In genomic region chr1:133800512-133800911, GRCm38 (mm10) we compare ENCODE assay signal across 8 mouse cellular contexts. TPM values are rescaled to one million over a fixed set of nuclear protein-coding genes. Genes with fewer than 3 reads are reported as not detected.
DNase-seq lines count a peak whose midpoint lies in the region; ATAC-seq lines count a peak whose summit lies in the region.

No protein-coding gene starts in this region.

- H3K9me3 ChIP-seq in kidney, embryonic 16.5 days (ENCODE audit: low read length) = no peaks in the 10 kb centered on the region
- no peaks in the 10 kb centered on the region for H3K9me3 ChIP-seq in forebrain, embryonic 14.5 days (replicated peaks; ENCODE audit: control insufficient read depth, low read length)
- H3K9me3 ChIP-seq in liver, embryonic 15.5 days (replicated peaks) = no peaks in the 10 kb centered on the region

- peak; percentile 29; the same call in 1 of the 2 replicates for ATAC-seq in kidney, embryonic 16.5 days (ENCODE audit: low FRiP score, low TSS enrichment)
- peak; percentile 25 for ATAC-seq in activated CD4-positive, CD25-positive, alpha-beta regulatory T cell, adult 4 months
- ATAC-seq in forebrain, embryonic 14.5 days = peak; percentile 51
- peak; percentile 3; the same call in 1 of the 2 replicates for ATAC-seq in liver, embryonic 15.5 days (ENCODE audit: insufficient read depth)

- WGBS in kidney, embryonic 16.5 days = under 1% methylated on average over 16 of the region's 16 CpGs
- 0% methylated on average over 16 of the region's 16 CpGs for WGBS in forebrain, embryonic 14.5 days
- WGBS in liver, embryonic 15.5 days (ENCODE audit: insufficient replicate concordance) = under 1% methylated on average over 16 of the region's 16 CpGs

- peak overlapping the region; percentile 94 for H3K4me2 ChIP-seq in kidney, embryonic 16.5 days (replicated peaks; ENCODE audit: low read depth, low read length)
- H3K4me2 ChIP-seq in forebrain, embryonic 14.5 days (ENCODE audit: low read length) = peak overlapping the region; percentile 87
- H3K4me2 ChIP-seq in liver, embryonic 15.5 days = peak overlapping the region; percentile 82

- no peak overlapping the region; the same call in 1 of the 2 replicates for H3K27ac ChIP-seq in kidney, embryonic 16.5 days (ENCODE audit: low read length)
- H3K27ac ChIP-seq in forebrain, embryonic 14.5 days (ENCODE audit: low read depth, low read length) = no peak overlapping the region
- peak overlapping the region; percentile 95 for H3K27ac ChIP-seq in liver, embryonic 15.5 days (replicated peaks)

- no peak for DNase-seq in kidney, adult 11 months
- no peak for DNase-seq in forebrain, embryonic 14.5 days (ENCODE audit: low spot score)
- no peak for DNase-seq in right cerebral cortex, postnatal 36 days (ENCODE audit: low spot score in 2 of 2)
- no peak for DNase-seq in adrenal gland, postnatal 4 days (ENCODE audit: low spot score in 2 of 2)
- no peak for DNase-seq in urinary bladder, adult 18-20 months (ENCODE audit: low spot score in 2 of 2)

- no peaks in the 10 kb centered on the region for H3K36me3 ChIP-seq in kidney, embryonic 16.5 days (ENCODE audit: insufficient read depth, low read length)
- no peaks in the 10 kb centered on the region for H3K36me3 ChIP-seq in forebrain, embryonic 14.5 days (ENCODE audit: control insufficient read depth, insufficient read depth, low read length)
- peaks cover 19% of the 10 kb centered on the region for H3K36me3 ChIP-seq in liver, embryonic 15.5 days (replicated peaks)

- H3K9ac ChIP-seq in kidney, embryonic 16.5 days (replicated peaks; ENCODE audit: low read length) = peak overlapping the region; percentile 66
- H3K9ac ChIP-seq in forebrain, embryonic 14.5 days (ENCODE audit: low read length) = peak overlapping the region; percentile 55
- H3K9ac ChIP-seq in liver, embryonic 15.5 days = peak overlapping the region; percentile 97

- peaks cover 32% of the 10 kb centered on the region for H3K4me1 ChIP-seq in kidney, embryonic 16.5 days (ENCODE audit: insufficient read depth, low read length)
- H3K4me1 ChIP-seq in forebrain, embryonic 14.5 days (ENCODE audit: control insufficient read depth, insufficient read depth, low read length) = peaks cover 15% of the 10 kb centered on the region
- peaks cover 74% of the 10 kb centered on the region for H3K4me1 ChIP-seq in liver, embryonic 15.5 days (replicated peaks)

- peak overlapping the region; percentile 64 for H3K4me3 ChIP-seq in kidney, embryonic 16.5 days (ENCODE audit: low read length)
- H3K4me3 ChIP-seq in forebrain, embryonic 14.5 days (ENCODE audit: low read depth, low read length) = peak overlapping the region; percentile 40
- peak overlapping the region; percentile 91 for H3K4me3 ChIP-seq in liver, embryonic 15.5 days (replicated peaks)

- no peaks in the 10 kb centered on the region for H3K27me3 ChIP-seq in kidney, embryonic 16.5 days (ENCODE audit: insufficient read depth, low read length)
- peaks cover 6% of the 10 kb centered on the region; the same call in 1 of the 2 replicates for H3K27me3 ChIP-seq in forebrain, embryonic 14.5 days (replicated peaks; ENCODE audit: control insufficient read depth, insufficient read depth, low read length)
- no peaks in the 10 kb centered on the region for H3K27me3 ChIP-seq in liver, embryonic 15.5 days

RNA-seq across cellular contexts. Expression of gene Atp2b4, which starts 0.3 kb away (rescaled TPM):
- 7.6 and 8.2 TPM in 2 replicates for polyA plus RNA-seq in kidney, embryonic 16.5 days (2015; fragmentation: Nextera tagmentation; extraction: Ambion mirVana)
- polyA plus RNA-seq in activated CD4-positive, CD25-positive, alpha-beta regulatory T cell, adult 4 months (2017; shearing (Covaris generic)) = 10 to 100 TPM; 17.8 to 19.0 TPM
- polyA plus RNA-seq in forebrain, embryonic 14.5 days (2014; fragmentation: Nextera tagmentation; extraction: Ambion mirVana) = 10.2 and 14.1 TPM in 2 replicates
- 37.6 and 40.1 TPM in 2 replicates for polyA plus RNA-seq in liver, embryonic 15.5 days (2015; fragmentation: Nextera tagmentation; extraction: Ambion mirVana)
- total RNA-seq in adrenal gland, postnatal 4 days (2021) = 10 to 100 TPM; 49.9 to 55.6 TPM

Comparison
In these comparisons a context has a peak if more than half of its experiments do, and no peak if none do; other contexts are left out.
1. H3K4me3 ChIP-seq: peak in every context shown above with its lines; median percentile 91 in liver, embryonic 15.5 days; 64 in kidney, embryonic 16.5 days; 40 in forebrain, embryonic 14.5 days.